Mouse (Mus musculus) bone marrow macrophage, adult 2 months (primary cell): ENCODE results near the gene Dvl2. TPM values are rescaled to one million over a fixed set of nuclear protein-coding genes. Genes with fewer than 3 reads are reported as not detected.

ENCODE experiments used
- H3K27ac ChIP-seq: 2 replicates; pipeline ENCODE4 v1.5.1; 2012; ENCODE audit warnings: low read depth, low read length; ENCODE audit not compliant: insufficient read depth
- H3K4me1 ChIP-seq: 2 replicates; pipeline ENCODE4 v1.6.1; 2012; ENCODE audit warnings: low read length; ENCODE audit not compliant: control insufficient read depth, insufficient read depth
- H3K4me3 ChIP-seq: 2 replicates; pipeline ENCODE4 v1.5.1; 2012; ENCODE audit warnings: mild to moderate bottlenecking, low read length, moderate library complexity; ENCODE audit not compliant: insufficient read depth
- CTCF ChIP-seq: IDR thresholded peaks from 2 replicates; pipeline ENCODE4 v1.5.1; 2012; ENCODE audit warnings: low read depth, mild to moderate bottlenecking, low read length, moderate library complexity
- POLR2A ChIP-seq: IDR thresholded peaks from 2 replicates; pipeline ENCODE4 v1.6.1; 2012; ENCODE audit warnings: mild to moderate bottlenecking, low read depth, low read length, borderline replicate concordance
- polyA plus RNA-seq: library from polyadenylated mRNA; stranded (reverse); fragments of >200 nt; gene quantifications from 2 replicates; pipeline ENCODE4 v1.2.4, GENCODE M21; 2012; ENCODE audit not compliant: missing spikeins, insufficient read depth, insufficient read length

The Dvl2 gene
- polyA plus RNA-seq, 1 experiment, result 25.8 TPM

GRCm38 (mm10) chr11:70042309-70043085, 42.1 kb downstream of the Dvl2 start:
- Histone ChIP-seq H3K4me1 (peaks cover 5% of the 10 kb centered on the region), H3K4me3 (no peak overlapping the region), H3K27ac (no peak overlapping the region)
- TF ChIP-seq CTCF, result no peak
- TF ChIP-seq POLR2A, result no peak

DNA sequence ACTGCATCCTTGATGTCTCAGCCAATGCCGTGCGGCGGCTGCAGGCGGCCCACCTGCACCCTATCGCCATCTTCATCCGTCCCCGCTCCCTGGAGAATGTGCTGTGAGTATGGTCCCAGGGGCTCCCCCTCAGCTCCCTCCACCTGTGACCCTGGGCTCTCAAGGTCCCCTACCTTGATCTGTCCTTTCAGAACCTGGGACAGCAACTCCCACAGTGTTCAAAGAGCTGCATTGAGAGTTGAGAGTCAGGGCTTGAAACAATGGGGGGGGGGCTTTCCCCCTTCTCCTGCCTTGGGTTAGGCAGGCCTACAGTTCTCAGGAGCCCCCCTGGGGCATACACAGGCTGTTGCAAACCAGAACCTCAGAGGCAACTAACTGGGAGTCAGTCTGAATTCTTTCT, 43.3 kb downstream of the Dvl2 start:
- Histone ChIP-seq H3K4me1 (no peaks in the 10 kb centered on the region), H3K27ac (no peak overlapping the region), H3K4me3 (no peak overlapping the region)
- TF ChIP-seq CTCF (no peak), POLR2A (no peak)

- Histone ChIP-seq H3K27ac (no peak overlapping the region), H3K4me3 (no peak overlapping the region), H3K4me1 (no peaks in the 10 kb centered on the region)
- TF ChIP-seq CTCF, result no peak
- TF ChIP-seq POLR2A, result no peak
These were observed 45.0 kb downstream of the Dvl2 start for GRCm38 (mm10) chr11:70045435-70045834.

DNA sequence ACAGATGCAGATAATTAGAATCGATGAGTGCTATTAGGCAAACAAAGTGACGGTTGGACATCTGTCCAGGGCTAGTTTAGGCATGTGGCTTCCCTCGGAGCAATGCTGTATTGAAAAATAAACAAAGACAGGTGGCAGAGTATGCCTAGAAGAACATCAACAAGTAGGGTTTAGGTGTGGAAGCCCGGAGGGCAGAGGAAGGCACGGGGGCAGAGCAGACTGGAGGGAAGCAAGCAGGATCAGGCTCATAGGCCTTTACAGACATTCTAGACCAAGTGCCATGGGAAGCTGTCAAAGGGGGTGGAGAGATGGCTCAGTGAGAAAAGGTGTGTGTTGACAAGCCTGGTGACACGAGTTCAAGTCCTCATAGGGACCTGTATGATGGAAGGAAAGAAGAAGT, 49.0 kb downstream of the Dvl2 start:
- Histone ChIP-seq H3K4me3 (no peak overlapping the region), H3K4me1 (no peaks in the 10 kb centered on the region), H3K27ac (no peak overlapping the region)
- TF ChIP-seq POLR2A, result no peak
- no peak for TF ChIP-seq CTCF

GRCm38 (mm10) chr11:70049816-70050215, 49.4 kb downstream of the Dvl2 start:
- no peak overlapping the region for H3K27ac ChIP-seq
- TF ChIP-seq CTCF (no peak), POLR2A (no peak)
- H3K4me1 ChIP-seq, result no peaks in the 10 kb centered on the region
- H3K4me3 ChIP-seq, result no peak overlapping the region

- H3K27ac ChIP-seq, result no peak overlapping the region
- TF ChIP-seq CTCF, result no peak
- TF ChIP-seq POLR2A, result no peak
- H3K4me3 ChIP-seq, result no peak overlapping the region
- no peaks in the 10 kb centered on the region for H3K4me1 ChIP-seq
These were observed 52.8 kb downstream of the Dvl2 start for GRCm38 (mm10) chr11:70053156-70053555.

DNA sequence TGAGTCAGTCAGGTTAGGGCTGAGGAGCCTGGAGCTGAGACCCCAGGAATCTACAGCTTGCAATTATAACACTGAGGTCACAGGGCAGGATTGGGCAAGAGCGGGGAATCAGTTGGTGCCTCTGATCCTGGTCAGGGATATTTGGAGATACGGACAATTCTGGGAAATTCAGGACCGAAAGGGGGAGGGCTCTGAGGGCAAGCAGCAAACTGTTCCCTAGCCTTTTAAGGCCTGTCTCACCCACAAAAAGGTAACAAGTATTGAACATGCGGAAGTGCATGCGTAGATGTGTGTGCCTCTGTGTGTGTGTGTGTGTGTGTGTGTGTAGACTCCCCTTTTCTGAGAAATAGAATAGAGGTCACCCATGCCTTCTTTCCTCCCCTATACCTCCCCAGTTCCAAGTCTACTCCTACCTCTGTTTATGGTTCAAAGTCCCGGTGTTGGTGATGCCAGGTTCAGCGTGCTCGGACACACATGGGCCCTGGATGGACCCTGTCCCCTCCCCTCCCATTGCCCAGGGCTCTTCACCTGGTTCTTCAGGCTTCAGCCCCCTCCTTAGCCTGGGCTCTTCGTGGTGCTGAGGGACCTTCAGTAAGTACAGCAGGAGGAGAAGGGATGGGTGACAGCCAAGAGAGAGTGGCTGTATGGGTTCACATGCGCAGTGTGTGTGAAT, 53.6 kb downstream of the Dvl2 start, which contains the start of gene Asgr1:
Gene Asgr1, plus strand, starts transcription at position 188 of the 673 bp plus-strand sequence.
- TF ChIP-seq POLR2A, result no peak
- TF ChIP-seq CTCF, result no peak
- Histone ChIP-seq H3K4me1 (no peaks in the 10 kb centered on the region), H3K27ac (no peak within 1 kb of the TSS), H3K4me3 (no peak within 1 kb of the TSS)

- H3K4me1 ChIP-seq, result no peaks in the 10 kb centered on the region
- H3K27ac ChIP-seq, result no peak overlapping the region
- TF ChIP-seq POLR2A, result no peak
- TF ChIP-seq CTCF, result peak; percentile 89
- H3K4me3 ChIP-seq, result no peak overlapping the region
These were observed 55.3 kb downstream of the Dvl2 start for GRCm38 (mm10) chr11:70055618-70056214.

DNA sequence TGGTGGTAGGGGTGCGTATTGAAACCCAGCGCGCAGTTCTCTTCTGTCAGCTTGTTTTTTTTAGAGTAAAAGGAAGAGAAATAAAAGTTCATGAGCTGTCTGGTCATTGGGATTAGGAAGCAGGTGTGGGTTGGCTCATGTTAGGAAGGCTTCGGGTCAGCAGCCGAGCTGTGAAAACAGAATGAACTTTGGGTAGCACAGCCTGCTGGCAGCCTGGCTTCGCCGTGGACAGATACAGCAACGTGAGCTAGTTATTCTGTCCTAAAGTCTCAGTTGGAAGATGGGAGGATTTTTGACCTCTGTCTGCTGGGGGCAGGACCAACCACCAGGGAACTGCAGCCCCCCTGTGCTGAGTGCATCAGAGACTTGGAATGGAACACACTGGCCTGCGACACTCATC, 57.4 kb downstream of the Dvl2 start:
- Histone ChIP-seq H3K27ac (no peak overlapping the region), H3K4me1 (no peaks in the 10 kb centered on the region), H3K4me3 (no peak overlapping the region)
- TF ChIP-seq CTCF, result no peak
- TF ChIP-seq POLR2A, result no peak

- TF ChIP-seq CTCF, result no peak
- no peak for TF ChIP-seq POLR2A
- no peaks in the 10 kb centered on the region for H3K4me1 ChIP-seq
These were observed 59.5 kb downstream of the Dvl2 start for GRCm38 (mm10) chr11:70059930-70060329.

More at GRCm38 (mm10) chr11:70059930-70060329, 59.5 kb downstream of the Dvl2 start:
- no peak overlapping the region for H3K27ac ChIP-seq
- H3K4me3 ChIP-seq, result no peak overlapping the region

Other genes with a start within 250 kb of the Dvl2 start
- 46.5 and 69.7 TPM in 2 replicates for gene Polr2a, start 242.0 kb upstream of the Dvl2 start, polyA plus RNA-seq
- not detected in 2 replicates for gene Slc35g3, start 238.6 kb upstream of the Dvl2 start, polyA plus RNA-seq
- 28.8 and 38.2 TPM in 2 replicates for gene Zbtb4, start 234.7 kb upstream of the Dvl2 start, polyA plus RNA-seq
- 1.0 and 1.8 TPM in 2 replicates for gene Chrnb1, start 204.7 kb upstream of the Dvl2 start, polyA plus RNA-seq
- 27.9 and 29.7 TPM in 2 replicates for gene Fgf11, start 198.7 kb upstream of the Dvl2 start, polyA plus RNA-seq
- not detected in 2 replicates for gene Tmem102, start 195.0 kb upstream of the Dvl2 start, polyA plus RNA-seq
- gene Gm39566, start 185.3 kb upstream of the Dvl2 start, polyA plus RNA-seq, result not detected in 2 replicates
- not detected in 2 replicates for gene Spem2, start 182.1 kb upstream of the Dvl2 start, polyA plus RNA-seq
- not detected in 2 replicates for gene Spem1, start 178.4 kb upstream of the Dvl2 start, polyA plus RNA-seq
- gene Nlgn2, start 162.8 kb upstream of the Dvl2 start, polyA plus RNA-seq, result 9.9 and 10.9 TPM in 2 replicates
- 253 and 279 TPM in 2 replicates for gene Tmem256, start 162.1 kb upstream of the Dvl2 start, polyA plus RNA-seq
- gene Plscr3, start 154.2 kb upstream of the Dvl2 start, polyA plus RNA-seq, result 58.6 and 68.1 TPM in 2 replicates
- gene Tnk1, start 141.9 kb upstream of the Dvl2 start, polyA plus RNA-seq, result not detected in 2 replicates
- not detected in 2 replicates for gene Tmem95, start 122.6 kb upstream of the Dvl2 start, polyA plus RNA-seq
- gene Kctd11, start 119.2 kb upstream of the Dvl2 start, polyA plus RNA-seq, result 6.3 and 7.1 TPM in 2 replicates
- 0.66 TPM in 1 of 2 replicates, not detected in the other for gene Acap1, start 105.1 kb upstream of the Dvl2 start, polyA plus RNA-seq
- 1.4 TPM in 1 of 2 replicates, not detected in the other for gene 2810408A11Rik, start 99.6 kb upstream of the Dvl2 start, polyA plus RNA-seq
- gene Neurl4, start 99.5 kb upstream of the Dvl2 start, polyA plus RNA-seq, result 15.8 and 16.9 TPM in 2 replicates
- 92.8 and 103 TPM in 2 replicates for gene Gps2, start 86.7 kb upstream of the Dvl2 start, polyA plus RNA-seq
- gene Eif5a, start 78.6 kb upstream of the Dvl2 start, polyA plus RNA-seq, result 326 and 347 TPM in 2 replicates
- not detected in 2 replicates for gene Ybx2, start 64.8 kb upstream of the Dvl2 start, polyA plus RNA-seq
- gene Slc2a4, start 52.4 kb upstream of the Dvl2 start, polyA plus RNA-seq, result not detected in 2 replicates
- gene Cldn7, start 35.8 kb upstream of the Dvl2 start, polyA plus RNA-seq, result not detected in 2 replicates
- 176 and 194 TPM in 2 replicates for gene Ctdnep1, start 19.4 kb upstream of the Dvl2 start, polyA plus RNA-seq
- gene Elp5, start 18.1 kb upstream of the Dvl2 start, polyA plus RNA-seq, result 41.4 and 49.8 TPM in 2 replicates
- 1,001 and 1,002 TPM in 2 replicates for gene Gabarap, start 9.5 kb upstream of the Dvl2 start, polyA plus RNA-seq
- gene Phf23, start 4.8 kb upstream of the Dvl2 start, polyA plus RNA-seq, result 77.6 and 78.1 TPM in 2 replicates
- 46.4 and 51.3 TPM in 2 replicates for gene Acadvl, start 14.8 kb downstream of the Dvl2 start, polyA plus RNA-seq
- 31.1 and 34.0 TPM in 2 replicates for gene Dlg4, start 16.3 kb downstream of the Dvl2 start, polyA plus RNA-seq
- not detected in 2 replicates for gene Asgr1, start 53.5 kb downstream of the Dvl2 start, polyA plus RNA-seq
- 1.4 and 2.3 TPM in 2 replicates for gene Asgr2, start 92.0 kb downstream of the Dvl2 start, polyA plus RNA-seq
- 7.7 and 7.8 TPM in 2 replicates for gene Mgl2, start 129.7 kb downstream of the Dvl2 start, polyA plus RNA-seq
- gene Clec10a, start 155.6 kb downstream of the Dvl2 start, polyA plus RNA-seq, result 106 and 116 TPM in 2 replicates
- gene Slc16a11, start 212.2 kb downstream of the Dvl2 start, polyA plus RNA-seq, result not detected in 2 replicates
- 6.1 and 8.5 TPM in 2 replicates for gene Slc16a13, start 220.5 kb downstream of the Dvl2 start, polyA plus RNA-seq
- gene Bcl6b, start 229.2 kb downstream of the Dvl2 start, polyA plus RNA-seq, result 0.32 and 0.70 TPM in 2 replicates
- gene 0610010K14Rik, start 237.3 kb downstream of the Dvl2 start, polyA plus RNA-seq, result 49.9 and 53.0 TPM in 2 replicates
- gene Gm21988, start 239.2 kb downstream of the Dvl2 start, polyA plus RNA-seq, result 3.3 and 4.8 TPM in 2 replicates
- 322 and 354 TPM in 2 replicates for gene Rnasek, start 239.2 kb downstream of the Dvl2 start, polyA plus RNA-seq